Mouse (Mus musculus): ENCODE data around the gene Rassf2.

Rassf2 gene

DNA sequence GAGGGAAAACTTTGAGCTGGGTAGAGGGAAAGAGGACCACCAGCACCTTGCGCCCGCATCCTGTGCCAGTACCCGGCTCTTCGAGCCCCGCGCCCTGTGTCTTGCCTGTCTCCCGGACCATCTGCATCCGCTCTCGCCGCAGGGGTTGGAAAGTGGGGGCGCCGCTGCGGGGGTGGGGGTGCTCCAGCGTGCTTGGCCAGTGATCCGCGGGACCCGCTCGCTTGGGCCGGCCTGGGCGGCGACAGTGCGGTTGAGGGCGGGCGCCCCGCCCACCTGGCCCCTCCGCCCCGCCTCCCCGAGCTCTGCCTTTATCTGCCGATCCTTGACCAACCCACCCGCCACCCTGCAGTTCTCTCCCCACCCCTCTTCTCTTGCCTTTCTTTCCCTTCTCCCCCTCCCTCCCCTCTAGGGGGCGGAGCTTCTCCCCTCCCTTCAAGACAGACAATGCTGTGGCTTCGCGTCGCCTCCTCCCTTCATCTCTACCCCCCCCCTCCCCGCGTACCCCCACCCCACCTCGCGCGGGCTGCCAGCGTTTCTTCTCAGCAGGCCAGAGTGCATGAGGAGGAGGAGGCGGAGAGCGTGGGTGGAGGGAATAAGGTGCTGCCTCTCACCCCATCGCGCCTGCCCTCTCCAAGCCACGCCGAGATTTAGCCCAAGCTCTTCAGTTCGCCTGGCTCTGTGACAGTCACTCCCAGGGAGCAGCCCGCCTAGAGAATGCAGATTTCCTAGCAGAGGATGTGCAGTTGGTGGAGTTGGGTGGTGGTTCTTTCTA is at the start of gene Rassf2:
Gene Rassf2 (minus strand): TSS at position 613 of the 772 bp plus-strand sequence.
- DNase-seq (ENCODE audit: extremely low read depth, low read depth, low spot score), result no peak

GRCm38 (mm10) chr2:132079139-132079538 is 49.1 kb upstream of the Rassf2 start:
- DNase-seq (ENCODE audit: extremely low read depth, low read depth, low spot score), result no peak

DNA sequence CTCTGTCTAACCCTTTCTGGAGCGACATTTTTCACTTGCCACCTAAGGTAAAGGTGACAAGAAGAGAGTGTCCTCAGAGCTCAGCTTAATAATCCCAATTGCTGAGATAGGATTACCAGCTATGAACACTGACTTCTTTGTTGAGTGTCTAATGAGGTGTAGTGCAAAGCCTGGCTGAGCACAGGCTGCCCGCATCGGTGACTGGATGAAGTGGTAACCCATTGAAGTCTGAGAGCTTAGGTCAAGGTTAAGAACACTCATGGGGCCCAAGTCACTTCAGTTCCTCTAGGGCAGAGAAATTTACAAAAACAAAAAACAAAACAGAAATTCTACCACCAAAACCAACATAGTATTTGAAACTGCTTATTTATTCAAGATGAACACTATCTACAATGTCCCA is 43.0 kb upstream of the Rassf2 start:
- DNase-seq (ENCODE audit: extremely low read depth, low read depth, low spot score), result no peak

GRCm38 (mm10) chr2:132069985-132070735 is 40.1 kb upstream of the Rassf2 start:
- DNase-seq (ENCODE audit: extremely low read depth, low read depth, low spot score), result peak; percentile 89

- DNase-seq (ENCODE audit: extremely low read depth, low read depth, low spot score), result peak; percentile 95
These were observed 34.2 kb upstream of the Rassf2 start for GRCm38 (mm10) chr2:132064185-132064831.

- DNase-seq (ENCODE audit: extremely low read depth, low read depth, low spot score), result no peak
These were observed 33.7 kb upstream of the Rassf2 start for GRCm38 (mm10) chr2:132063776-132064175.

DNA sequence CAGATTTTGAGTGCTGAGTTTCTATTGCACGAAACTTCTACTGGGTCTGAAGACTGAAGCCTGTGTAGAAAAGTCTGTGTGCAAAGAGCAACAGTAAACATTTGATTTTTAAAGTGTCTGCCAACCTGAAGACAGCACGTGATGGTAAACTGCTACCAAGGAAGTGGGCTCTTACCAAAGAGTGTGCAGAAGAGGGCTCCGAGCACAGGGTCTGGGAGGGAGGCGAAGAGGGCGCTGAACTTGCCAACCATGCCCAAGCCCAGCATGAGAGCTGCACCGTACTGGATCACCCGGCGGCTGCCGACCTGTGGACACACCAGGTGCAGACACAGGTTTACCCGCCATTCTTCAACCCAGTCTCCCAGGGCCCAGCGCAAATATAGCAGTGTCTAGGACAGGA is 31.8 kb upstream of the Rassf2 start:
- no peak for DNase-seq (ENCODE audit: extremely low read depth, low read depth, low spot score)

DNA sequence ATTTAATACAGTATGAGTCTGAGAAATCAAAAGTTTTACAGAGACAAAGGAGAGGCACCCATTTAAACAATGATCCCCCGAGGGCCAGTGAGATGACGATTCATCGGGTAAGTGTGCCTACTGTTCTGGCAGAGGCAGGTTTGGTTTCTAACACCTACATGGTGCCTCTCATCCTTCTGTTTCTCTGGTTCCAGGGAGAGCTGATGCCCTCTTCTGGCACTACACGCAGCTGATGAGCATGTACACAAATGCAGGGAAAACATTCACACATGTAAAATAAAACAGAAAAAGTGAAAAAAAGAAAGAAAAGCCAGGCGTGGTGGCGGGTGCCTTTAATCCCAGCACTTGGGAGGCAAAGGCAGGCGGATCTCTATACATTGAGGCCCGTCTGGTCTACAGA is 29.9 kb upstream of the Rassf2 start:
- no peak for DNase-seq (ENCODE audit: extremely low read depth, low read depth, low spot score)

GRCm38 (mm10) chr2:132055349-132055753 is 25.3 kb upstream of the Rassf2 start:
- no peak for DNase-seq (ENCODE audit: extremely low read depth, low read depth, low spot score)

DNA sequence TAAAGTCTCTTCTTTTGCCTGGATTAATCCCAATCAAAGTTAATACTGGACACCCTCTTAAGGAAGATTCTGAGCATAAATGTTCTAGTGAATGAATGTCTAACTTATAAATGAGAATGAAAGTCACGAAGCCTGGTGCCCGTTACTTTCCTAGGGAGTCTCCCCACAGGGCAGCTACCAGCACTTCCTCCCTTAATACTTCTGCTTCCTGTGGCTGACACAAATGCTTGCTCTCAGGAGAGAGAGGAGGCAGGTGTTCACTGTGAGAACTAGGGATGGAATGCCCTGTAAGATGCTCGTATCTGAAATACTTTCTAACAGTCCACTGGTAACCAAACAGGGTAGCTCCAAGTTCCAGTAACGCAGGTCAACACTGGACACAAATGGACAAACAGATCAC is 23.8 kb upstream of the Rassf2 start:
- no peak for DNase-seq (ENCODE audit: extremely low read depth, low read depth, low spot score)

DNA sequence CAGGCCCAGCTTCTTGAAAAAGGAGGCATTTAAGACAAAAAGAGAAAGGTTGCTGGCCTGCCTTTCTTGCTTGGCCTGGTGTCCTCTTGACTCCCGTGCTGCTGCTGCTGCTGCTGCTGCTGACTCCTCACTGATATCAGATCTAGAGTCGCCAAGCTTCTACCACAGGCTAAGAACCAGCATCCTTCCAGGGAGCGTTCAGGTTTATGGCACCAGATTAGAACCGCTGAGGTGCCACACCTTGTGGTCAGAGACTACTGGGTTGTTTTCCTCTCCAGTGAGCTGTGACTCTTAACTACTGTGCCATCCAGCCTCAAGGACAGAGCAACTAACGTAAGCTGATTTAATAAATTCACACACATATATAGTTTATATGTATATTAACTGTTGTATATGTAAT is 21.7 kb upstream of the Rassf2 start:
- DNase-seq (ENCODE audit: extremely low read depth, low read depth, low spot score), result no peak

- no peak for DNase-seq (ENCODE audit: extremely low read depth, low read depth, low spot score)
These were observed 19.9 kb upstream of the Rassf2 start for GRCm38 (mm10) chr2:132049921-132050320.

DNA sequence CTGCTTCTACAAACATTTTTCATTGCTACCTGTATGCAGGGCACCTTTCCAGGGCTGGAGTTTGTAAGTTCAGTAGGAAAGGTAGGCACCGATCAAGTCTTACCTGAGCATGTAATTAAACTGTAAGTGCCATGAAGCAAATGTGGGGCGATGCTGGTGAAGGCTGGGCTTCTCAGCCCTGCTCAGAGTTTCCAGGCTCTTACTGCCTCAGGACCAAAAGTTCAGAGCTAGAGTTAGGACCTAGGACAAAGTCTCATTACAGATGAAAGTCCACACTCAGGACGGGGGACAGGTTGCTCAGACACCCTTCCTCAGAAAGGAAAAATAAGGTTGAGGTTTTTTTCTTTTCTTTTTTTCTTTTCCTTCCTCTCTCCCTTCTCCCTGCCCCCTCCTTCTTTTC is 19.4 kb upstream of the Rassf2 start:
- no peak for DNase-seq (ENCODE audit: extremely low read depth, low read depth, low spot score)

- no peak for DNase-seq (ENCODE audit: extremely low read depth, low read depth, low spot score)
These were observed 18.2 kb upstream of the Rassf2 start for GRCm38 (mm10) chr2:132048143-132048772.

DNA sequence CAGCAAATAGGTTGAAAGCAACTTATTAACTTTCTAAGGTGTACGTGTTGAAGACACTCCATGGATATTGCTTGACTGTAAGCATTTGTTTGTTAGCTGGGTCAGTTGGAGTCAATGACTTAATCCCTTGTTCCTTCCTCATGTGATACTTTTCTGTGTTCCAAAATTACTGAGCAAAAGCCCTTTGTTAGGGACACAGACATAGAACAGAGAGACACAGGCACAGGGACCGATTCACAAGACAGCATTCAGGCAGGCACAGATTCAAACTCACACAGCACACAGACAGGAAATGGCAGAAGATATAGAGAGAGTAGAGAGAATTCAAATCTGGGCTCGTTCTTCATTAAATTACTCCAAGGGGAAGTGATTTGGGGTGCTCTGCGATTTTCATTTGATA is 17.3 kb upstream of the Rassf2 start:
- DNase-seq (ENCODE audit: extremely low read depth, low read depth, low spot score), result no peak

DNA sequence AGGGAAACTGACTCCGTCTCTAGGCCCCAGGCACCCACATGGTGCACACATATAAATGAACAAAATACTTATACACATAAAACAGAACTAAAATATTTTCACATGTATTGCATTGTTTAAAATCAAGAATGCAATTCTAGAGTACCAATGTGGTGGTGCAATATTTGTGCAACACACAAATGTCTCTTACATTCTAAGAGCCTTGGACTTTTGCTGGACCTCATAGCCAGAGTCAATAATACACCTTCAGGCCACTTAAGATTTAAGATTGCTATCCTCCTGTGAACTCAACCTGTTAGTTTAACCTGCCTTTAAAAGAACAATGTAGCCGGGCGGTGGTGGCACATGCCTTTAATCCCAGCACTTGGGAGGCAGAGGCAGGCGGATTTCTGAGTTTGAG is 16.6 kb upstream of the Rassf2 start:
- DNase-seq (ENCODE audit: extremely low read depth, low read depth, low spot score), result no peak

- DNase-seq (ENCODE audit: extremely low read depth, low read depth, low spot score), result no peak
These were observed 14.5 kb upstream of the Rassf2 start for GRCm38 (mm10) chr2:132044320-132045274.

DNA sequence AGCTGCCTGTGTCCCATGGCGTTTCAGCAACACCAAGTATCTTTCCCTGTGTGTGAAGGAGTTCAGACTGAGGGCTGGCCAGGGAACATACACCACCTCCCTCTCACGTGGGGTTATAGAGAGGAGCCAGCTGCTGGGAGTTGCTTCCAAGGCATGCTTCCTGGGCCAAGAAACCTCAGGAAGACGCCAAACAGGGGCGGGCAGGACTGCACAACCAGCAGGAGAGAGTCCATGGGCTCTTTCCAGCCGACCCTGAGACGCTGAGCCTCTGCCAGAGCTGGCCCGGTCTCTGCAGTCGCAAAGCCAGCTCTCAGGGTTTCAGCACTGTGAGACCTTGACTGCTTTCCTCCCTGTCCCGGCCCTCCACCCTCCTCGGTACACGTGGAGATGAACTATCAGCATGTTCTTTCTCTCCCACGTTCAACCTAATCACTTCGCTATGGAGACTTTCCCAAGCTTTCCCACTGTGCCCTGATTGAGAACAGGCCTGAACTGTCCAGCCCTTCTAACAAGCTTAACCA is 13.1 kb upstream of the Rassf2 start:
- DNase-seq (ENCODE audit: extremely low read depth, low read depth, low spot score), result peak; percentile 25

GRCm38 (mm10) chr2:132039894-132040293 is 9.8 kb upstream of the Rassf2 start:
- no peak for DNase-seq (ENCODE audit: extremely low read depth, low read depth, low spot score)

DNA sequence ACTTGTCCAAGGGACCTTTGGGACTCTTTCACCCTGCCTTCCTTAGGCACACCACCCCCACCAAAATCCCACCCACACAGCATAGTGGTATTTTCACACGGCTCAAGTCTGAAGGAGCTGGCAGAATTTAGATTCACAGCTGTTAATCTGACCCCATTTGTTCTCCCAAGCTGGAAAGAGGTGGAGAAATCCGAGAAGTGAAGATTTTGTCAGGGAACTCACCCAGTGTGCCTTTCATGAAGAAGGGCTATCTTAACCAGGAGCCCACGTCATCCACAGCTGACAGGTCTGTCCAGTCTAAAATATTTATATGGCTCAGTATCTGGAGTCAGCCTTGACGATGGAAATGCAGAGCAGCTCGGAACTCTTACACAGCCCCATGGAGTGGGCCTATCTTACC is 6.3 kb upstream of the Rassf2 start:
- DNase-seq (ENCODE audit: extremely low read depth, low read depth, low spot score), result no peak

Data from fat pad, adult 2 months (tissue).